Comparison of ENCODE assay signal across 14 mouse cellular contexts in genomic region chr2:162864571-162864970, GRCm38 (mm10).
DNase-seq lines count a peak whose midpoint lies in the region; ATAC-seq and TF ChIP-seq lines count a peak whose summit lies in the region.
"Had no signal": no experiment of that assay in that cellular context is flagged by ENCODE, and none has a peak within 500 bp of the region (broad histone marks: within the 10 kb centered on the region; RNA-seq: fewer than 3 reads in every experiment).

No protein-coding gene starts in this region.

- no peak overlapping the region for H3K27ac ChIP-seq in forebrain, embryonic 14.5 days (ENCODE audit: low read depth, low read length)
- no peak overlapping the region for H3K27ac ChIP-seq in forebrain, embryonic 12.5 days
- H3K27ac ChIP-seq in lung, embryonic 14.5 days (ENCODE audit: low read depth), result no peak overlapping the region
- H3K27ac ChIP-seq: forebrain, embryonic 13.5 days; hindbrain, embryonic 15.5 days; left cerebral cortex, adult 2 months; liver, embryonic 14.5 days; midbrain, embryonic 10.5 days had no signal

- WGBS in forebrain, embryonic 14.5 days, result 73% methylated on average over 1 of the region's 1 CpGs
- WGBS in forebrain, embryonic 12.5 days, result 75% methylated on average over 1 of the region's 1 CpGs
- WGBS in lung, embryonic 14.5 days, result 63% methylated on average over 1 of the region's 1 CpGs

- DNase-seq in forebrain, embryonic 14.5 days (ENCODE audit: low spot score), result peak; percentile 59
- peak; percentile 40 for DNase-seq in lung, embryonic 14.5 days
- no peak for DNase-seq in lung, postnatal 4 days
- peak; percentile 7 for DNase-seq in adrenal gland, adult 8-10 months
- peak; percentile 89 to 91 for DNase-seq in kidney, postnatal 25 days
- DNase-seq in embryo, embryonic 10.5 days (ENCODE audit: low spot score), result no peak
- no peak for DNase-seq in left cerebral cortex, adult 18-20 months (ENCODE audit: low spot score in 2 of 2)

- TF ChIP-seq CTCF in lung, embryonic 14.5 days (IDR thresholded peaks at IDR 0.05; ENCODE audit: low read depth), result no peak

- no peak overlapping the region for H3K9ac ChIP-seq in forebrain, embryonic 14.5 days (ENCODE audit: low read length)
- H3K9ac ChIP-seq in forebrain, embryonic 12.5 days, result no peak overlapping the region
- H3K9ac ChIP-seq in lung, embryonic 14.5 days, result no peak overlapping the region
- H3K9ac ChIP-seq: forebrain, embryonic 13.5 days; hindbrain, embryonic 15.5 days; liver, embryonic 14.5 days had no signal

- H3K4me3 ChIP-seq in forebrain, embryonic 14.5 days (ENCODE audit: low read depth, low read length), result no peak overlapping the region
- no peak overlapping the region for H3K4me3 ChIP-seq in forebrain, embryonic 12.5 days (replicated peaks)
- H3K4me3 ChIP-seq in lung, embryonic 14.5 days (ENCODE audit: low read depth, low read length), result no peak overlapping the region
- H3K4me3 ChIP-seq: forebrain, embryonic 13.5 days; hindbrain, embryonic 15.5 days; left cerebral cortex, adult 2 months; midbrain, embryonic 10.5 days had no signal

- H3K9me3 ChIP-seq in forebrain, embryonic 14.5 days (replicated peaks; ENCODE audit: control insufficient read depth, low read length), result no peaks in the 10 kb centered on the region
- H3K9me3 ChIP-seq in forebrain, embryonic 12.5 days, result no peaks in the 10 kb centered on the region
- no peaks in the 10 kb centered on the region for H3K9me3 ChIP-seq in lung, embryonic 14.5 days (ENCODE audit: low read depth, low read length)
- H3K9me3 ChIP-seq: forebrain, embryonic 13.5 days; hindbrain, embryonic 15.5 days; midbrain, embryonic 10.5 days had no signal

- H3K36me3 ChIP-seq in forebrain, embryonic 14.5 days (ENCODE audit: control insufficient read depth, insufficient read depth, low read length), result no peaks in the 10 kb centered on the region
- no peaks in the 10 kb centered on the region for H3K36me3 ChIP-seq in forebrain, embryonic 12.5 days (replicated peaks)
- no peaks in the 10 kb centered on the region for H3K36me3 ChIP-seq in lung, embryonic 14.5 days (ENCODE audit: insufficient read depth)
- H3K36me3 ChIP-seq: hindbrain, embryonic 15.5 days; midbrain, embryonic 10.5 days had no signal

- 0 out of 2 replicates have a peak, but pooled peaks cover 3% of the 10 kb centered on the region for H3K27me3 ChIP-seq in forebrain, embryonic 14.5 days (replicated peaks; ENCODE audit: control insufficient read depth, insufficient read depth, low read length)
- peaks cover 19% of the 10 kb centered on the region for H3K27me3 ChIP-seq in forebrain, embryonic 12.5 days
- 0 out of 2 replicates have a peak, but pooled peaks cover 6% of the 10 kb centered on the region for H3K27me3 ChIP-seq in lung, embryonic 14.5 days (ENCODE audit: insufficient read depth, low read length)
- H3K27me3 ChIP-seq: hindbrain, embryonic 15.5 days had no signal

- peaks cover 9% of the 10 kb centered on the region for H3K4me1 ChIP-seq in forebrain, embryonic 14.5 days (ENCODE audit: control insufficient read depth, insufficient read depth, low read length)
- peaks cover 10% of the 10 kb centered on the region for H3K4me1 ChIP-seq in forebrain, embryonic 12.5 days
- H3K4me1 ChIP-seq in lung, embryonic 14.5 days (ENCODE audit: insufficient read depth), result no peaks in the 10 kb centered on the region

- ATAC-seq in forebrain, embryonic 14.5 days, result no peak
- ATAC-seq in forebrain, embryonic 12.5 days (ENCODE audit: low FRiP score), result no peak
- no peak for ATAC-seq in lung, embryonic 14.5 days (ENCODE audit: insufficient read depth)
- ATAC-seq: forebrain, embryonic 13.5 days; Patski had no signal

- no peak overlapping the region for H3K4me2 ChIP-seq in forebrain, embryonic 14.5 days (ENCODE audit: low read length)
- H3K4me2 ChIP-seq in forebrain, embryonic 12.5 days, result no peak overlapping the region
- H3K4me2 ChIP-seq in lung, embryonic 14.5 days, result no peak overlapping the region
- H3K4me2 ChIP-seq: forebrain, embryonic 13.5 days; hindbrain, embryonic 15.5 days had no signal

Comparison
In these comparisons a context has a peak if more than half of its experiments do, and no peak if none do; other contexts are left out.
1. DNase-seq: peak in forebrain, embryonic 14.5 days (single experiment), lung, embryonic 14.5 days (single experiment), adrenal gland, adult 8-10 months (single experiment) and kidney, postnatal 25 days (2 of 2); none in lung, postnatal 4 days (0 of 2), embryo, embryonic 10.5 days (single experiment) and left cerebral cortex, adult 18-20 months (0 of 2).